Mouse (Mus musculus) erythroblast, embryonic 14.5 days (primary cell): ENCODE measurements around the gene Fancc.

Experiments used
- GATA1 ChIP-seq: IDR thresholded peaks from 2 replicates; pipeline ENCODE4 v1.6.1; 2012; ENCODE audit warnings: low read length, inconsistent platforms, mixed read lengths
- TAL1 ChIP-seq: IDR thresholded peaks from 3 replicates; pipeline ENCODE4 v1.6.1; 2012; ENCODE audit warnings: low read length, inconsistent platforms, mixed read lengths

DNA sequence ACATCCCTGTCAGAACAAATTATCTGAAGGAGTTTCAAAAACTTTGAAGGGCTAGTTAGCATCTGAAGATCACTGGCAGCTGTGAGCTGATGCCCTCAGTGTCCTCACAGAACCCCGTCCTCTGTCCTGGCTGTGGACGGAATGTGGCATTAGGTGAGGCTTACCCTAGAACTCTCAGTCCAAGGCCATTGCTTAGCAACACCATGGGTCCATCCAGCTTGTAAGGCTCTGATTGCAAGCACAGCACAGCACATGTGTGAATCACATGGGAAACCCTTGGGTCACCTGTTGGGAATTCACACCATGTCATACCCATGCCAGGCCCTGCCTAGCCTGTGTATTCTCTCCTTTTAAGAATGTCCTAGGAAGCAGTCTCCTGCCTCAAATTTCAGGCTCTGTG is 200.1 kb downstream of the Fancc start:
- no peak for TF ChIP-seq TAL1
- no peak for TF ChIP-seq GATA1
